Mouse (Mus musculus) ovary, postnatal 10 days (tissue): ENCODE data around the gene Heph.
A peak's percentile ranks its signal among the peaks of the same experiment; 100 is the strongest.
"Not testable (repeated sequence)": the region's sequence is repeated elsewhere in the genome, so short reads cannot be mapped to it uniquely, and the experiment has no call there.

Experiments
- DNase-seq: peaks from one replicate; pipeline ENCODE4 v3.0.0; 2022; ENCODE audit warnings: low spot score

Gene Heph

DNA sequence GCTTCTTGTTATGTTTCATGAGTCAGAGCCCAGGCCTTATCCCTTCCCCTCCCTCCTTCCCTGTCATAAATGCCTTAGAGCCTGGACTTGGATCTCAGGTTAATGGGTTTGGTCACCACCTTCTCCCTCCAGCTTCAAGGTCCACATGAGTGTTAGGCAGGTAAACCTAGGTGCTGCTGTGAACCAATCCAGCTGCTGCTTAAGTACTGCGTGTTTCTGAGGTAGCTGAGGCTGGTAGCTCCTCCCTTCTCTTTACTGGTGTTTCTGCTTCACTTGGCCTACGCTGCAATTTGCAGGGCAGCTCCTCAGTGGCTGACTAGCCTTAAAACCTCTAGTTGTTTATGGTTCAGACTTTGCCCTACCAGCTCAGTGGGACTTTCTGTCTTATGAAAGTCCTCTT is at the start of gene Heph:
Heph (plus strand) TSS at position 211 of the 400 bp plus-strand sequence.
- no peak for DNase-seq

DNA sequence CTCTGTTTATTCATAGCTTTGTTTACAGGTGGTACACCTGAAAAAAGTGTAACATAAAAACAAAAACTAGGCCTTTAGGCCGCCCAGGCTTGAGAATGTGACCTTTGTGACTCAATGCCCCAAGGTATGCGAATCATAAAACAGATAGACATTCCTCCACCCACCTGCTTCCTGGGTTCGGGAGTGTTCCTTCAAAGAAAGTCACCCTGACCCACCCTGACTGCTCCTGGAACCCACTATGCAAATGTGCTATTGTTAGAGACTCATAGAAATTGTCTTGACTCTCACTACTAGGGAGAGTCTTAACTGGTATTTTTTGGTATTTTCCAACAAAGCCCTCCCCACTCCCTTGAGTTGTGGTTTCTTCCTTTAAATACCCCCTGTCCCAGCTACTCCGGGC is 39.8 kb upstream of the Heph start:
- DNase-seq: not testable (repeated sequence)

DNA sequence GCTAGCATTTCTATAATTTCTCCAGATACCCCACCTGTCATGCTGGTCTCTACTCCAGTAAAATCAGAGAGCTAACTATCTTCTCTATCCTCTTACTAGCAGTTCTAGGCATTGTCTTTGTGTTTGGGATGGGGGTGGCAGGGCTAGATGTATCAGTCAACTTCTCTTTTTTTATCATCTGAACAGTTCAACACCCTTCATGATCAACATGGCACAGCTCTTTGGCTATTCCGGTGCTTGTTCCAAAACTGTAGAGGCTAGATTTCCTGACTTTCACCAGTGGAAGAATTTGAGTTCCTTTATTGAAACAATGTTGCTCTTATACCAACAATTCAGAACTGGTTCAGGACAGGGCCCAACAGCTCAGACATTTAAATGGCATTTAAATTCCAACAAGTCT is 38.2 kb upstream of the Heph start:
- DNase-seq: no peak

DNA sequence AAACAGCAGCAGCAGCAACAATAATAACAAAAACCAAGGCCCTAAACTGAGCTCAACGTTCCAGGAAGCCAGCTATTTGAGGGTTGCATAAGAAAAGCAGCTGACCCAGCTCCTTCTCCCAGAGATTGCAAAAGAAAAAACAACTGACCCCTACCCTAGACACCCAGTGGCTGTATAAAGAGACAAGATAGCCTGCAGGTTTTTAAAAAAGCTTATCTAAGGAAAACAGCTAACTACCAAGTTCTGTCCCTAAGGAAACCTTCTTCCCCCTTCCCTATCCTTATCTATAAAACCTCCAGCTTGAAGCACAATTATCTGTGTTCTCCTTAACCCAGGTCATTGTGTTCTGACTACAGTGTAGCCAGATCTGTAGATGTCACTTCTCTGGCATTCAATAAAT is 37.4 kb upstream of the Heph start:
- no peak for DNase-seq

DNA sequence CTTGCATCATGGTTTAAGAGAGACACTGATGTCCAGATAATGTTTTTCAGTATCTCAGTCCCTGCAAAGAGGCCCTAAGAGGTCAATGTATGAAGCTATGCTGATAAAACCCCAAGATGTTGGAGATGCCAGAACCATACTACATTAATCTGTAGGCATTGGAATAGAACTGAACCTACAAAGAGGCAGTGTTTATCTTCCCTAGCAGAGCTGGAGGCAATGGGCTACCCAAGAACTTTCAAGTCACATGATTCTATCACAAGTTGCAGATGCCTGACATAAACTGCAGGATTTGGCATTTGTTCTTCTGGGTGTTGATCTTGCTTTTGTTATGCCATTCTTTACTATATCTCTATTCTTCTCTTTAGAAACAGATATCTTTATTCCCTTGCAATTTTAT is 35.8 kb upstream of the Heph start:
- no peak for DNase-seq

DNA sequence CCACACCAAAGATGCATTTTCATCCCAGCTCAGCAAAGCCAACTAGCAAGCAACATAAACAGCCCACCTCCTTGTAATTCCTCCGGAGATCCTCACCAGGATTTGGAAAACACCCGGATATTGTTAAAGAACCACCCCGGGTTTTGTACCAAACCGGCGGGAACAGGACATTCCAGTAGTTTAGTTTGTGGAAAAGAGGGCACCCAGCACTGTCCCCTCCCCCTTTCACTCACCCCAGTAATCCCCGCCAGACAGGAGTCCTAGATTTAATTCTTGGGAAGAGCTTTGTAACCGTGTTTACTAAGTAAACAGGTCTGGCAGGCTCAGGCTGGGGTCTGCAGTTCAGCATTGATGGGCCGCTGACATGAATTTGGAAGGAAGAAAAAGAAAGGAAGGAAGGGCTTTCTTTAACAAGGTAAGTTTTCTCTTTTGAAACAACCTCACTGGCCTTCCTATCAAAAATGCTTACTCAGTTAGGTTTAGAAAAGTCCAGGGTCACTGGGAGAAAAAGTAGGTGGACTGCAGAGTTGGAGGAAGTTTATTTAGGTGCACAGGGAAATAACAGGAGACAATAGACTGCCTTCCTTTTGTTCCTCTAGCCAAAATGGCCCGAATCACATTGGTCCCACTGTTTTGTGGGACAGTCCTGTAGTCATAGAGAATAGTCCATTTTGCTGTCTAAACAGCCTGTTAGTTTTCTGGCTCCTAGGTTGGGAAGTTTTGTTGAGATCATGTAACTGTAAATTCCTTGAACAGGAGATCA is 1.2 kb downstream of the Heph start, which contains the start of gene Hsf3:
Hsf3 (minus strand) TSS at position 94 of the 763 bp plus-strand sequence.
- DNase-seq: peak; percentile 13

DNA sequence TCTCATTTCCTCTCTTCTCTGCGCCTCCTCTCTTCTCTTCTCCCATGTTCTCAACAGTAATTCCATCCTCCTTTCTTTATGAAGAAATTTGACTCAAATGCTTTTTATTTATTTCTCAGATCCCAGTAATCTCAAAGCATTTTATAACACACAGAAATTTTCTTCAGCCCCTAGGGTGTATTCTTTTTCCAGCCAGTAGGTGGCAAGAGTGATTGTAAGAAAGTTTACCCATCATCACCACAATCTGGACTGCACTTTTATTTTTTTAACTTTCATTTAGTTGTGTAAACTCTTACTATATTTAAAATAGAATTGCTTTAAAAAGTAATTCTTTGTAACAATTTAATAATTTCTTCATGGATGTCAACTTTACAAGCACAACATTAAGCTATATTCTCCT is 46.4 kb downstream of the Heph start:
- DNase-seq: no peak
